Mouse (Mus musculus) spleen, postnatal 4 days (tissue): ENCODE measurements around the gene Rufy4.

Experiments
- DNase-seq, 2 experiments: peaks; one replicate each; pipeline ENCODE4 v3.0.0; 2022; ENCODE audit warnings: low spot score in 2 of 2

Rufy4 gene

GRCm38 (mm10) chr1:74105660-74106059, 19.7 kb upstream of the Rufy4 start:
- DNase-seq = no peak

- DNase-seq = no peak
Measured at GRCm38 (mm10) chr1:74106214-74106613, 19.1 kb upstream of the Rufy4 start.

GRCm38 (mm10) chr1:74107931-74108618, 17.3 kb upstream of the Rufy4 start:
- DNase-seq = no peak

GRCm38 (mm10) chr1:74109670-74110069, 15.7 kb upstream of the Rufy4 start:
- DNase-seq = no peak

GRCm38 (mm10) chr1:74110932-74111695, 14.2 kb upstream of the Rufy4 start:
- no peak for DNase-seq

- no peak for DNase-seq
Measured at GRCm38 (mm10) chr1:74111696-74112030, 13.7 kb upstream of the Rufy4 start.

- DNase-seq = no peak
Measured at GRCm38 (mm10) chr1:74113071-74113470, 12.3 kb upstream of the Rufy4 start.

GRCm38 (mm10) chr1:74117876-74118275, 7.5 kb upstream of the Rufy4 start:
- DNase-seq = no peak

- DNase-seq = no peak
Measured at GRCm38 (mm10) chr1:74119115-74119514, 6.2 kb upstream of the Rufy4 start.

- no peak for DNase-seq
Measured at GRCm38 (mm10) chr1:74121138-74121537, 4.2 kb upstream of the Rufy4 start.

GRCm38 (mm10) chr1:74121821-74122576, 3.3 kb upstream of the Rufy4 start:
- no peak for DNase-seq

GRCm38 (mm10) chr1:74123215-74123614, 2.1 kb upstream of the Rufy4 start:
- DNase-seq = no peak

GRCm38 (mm10) chr1:74124021-74124981, 1.0 kb upstream of the Rufy4 start, which contains the start of gene Tns1:
Tns1 (minus strand) TSS chr1:74124449.
- DNase-seq = peak; percentile 27 to 73

- no peak for DNase-seq
Measured at GRCm38 (mm10) chr1:74130883-74131659, 5.7 kb downstream of the Rufy4 start.

- no peak for DNase-seq
Measured at GRCm38 (mm10) chr1:74132011-74132410, 6.7 kb downstream of the Rufy4 start.

GRCm38 (mm10) chr1:74133954-74134353, 8.6 kb downstream of the Rufy4 start:
- DNase-seq = no peak

- DNase-seq = no peak
Measured at GRCm38 (mm10) chr1:74135326-74135950, 10.1 kb downstream of the Rufy4 start.

- no peak for DNase-seq
Measured at GRCm38 (mm10) chr1:74139415-74139814, 14.1 kb downstream of the Rufy4 start.

- DNase-seq = no peak
Measured at GRCm38 (mm10) chr1:74141781-74142180, 16.4 kb downstream of the Rufy4 start.
